Mouse (Mus musculus) midbrain, embryonic 11.5 days (tissue): ENCODE measurements around the gene Zc3h7b. TPM values are rescaled to one million over a fixed set of nuclear protein-coding genes. Genes with fewer than 3 reads are reported as not detected.
"Not testable (repeated sequence)": the region's sequence is repeated elsewhere in the genome, so short reads cannot be mapped to it uniquely, and the experiment has no call there.

Experiments used
- ATAC-seq: fragments of 200-750 bp; cut with Nextera tagmentation; 2 replicates; pipeline ENCODE4 v1.8.0; 2017; ENCODE audit warnings: moderate TSS enrichment, moderate library complexity; ENCODE audit not compliant: low FRiP score
- DNase-seq: peaks from one replicate; pipeline ENCODE4 v3.0.0; 2015; ENCODE audit warnings: low spot score; ENCODE audit errors: missing footprints
- H3K27ac ChIP-seq: fragments of 300-500 bp; sonication (generic); 2 replicates; pipeline ENCODE4 v1.5.1; 2014; ENCODE audit warnings: low read depth, low read length
- H3K27me3 ChIP-seq: fragments of 300-500 bp; sonication (generic); 2 replicates; pipeline ENCODE4 v1.6.1; 2014; ENCODE audit warnings: mild to moderate bottlenecking, low read length, moderate library complexity, mixed read lengths; ENCODE audit not compliant: control insufficient read depth, insufficient read depth
- H3K36me3 ChIP-seq: fragments of 300-500 bp; sonication (generic); 2 replicates; pipeline ENCODE4 v1.6.1; 2014; ENCODE audit warnings: mild to moderate bottlenecking, low read length, moderate library complexity, mixed read lengths; ENCODE audit not compliant: control insufficient read depth, insufficient read depth
- H3K4me1 ChIP-seq: fragments of 300-500 bp; sonication (generic); 2 replicates; pipeline ENCODE4 v1.6.1; 2014; ENCODE audit warnings: low read length; ENCODE audit not compliant: control insufficient read depth, insufficient read depth
- H3K4me2 ChIP-seq: fragments of 300-500 bp; sonication (generic); 2 replicates; pipeline ENCODE4 v1.6.1; 2014; ENCODE audit warnings: mild to moderate bottlenecking, moderate library complexity
- H3K4me3 ChIP-seq: fragments of 300-500 bp; sonication (generic); 2 replicates; pipeline ENCODE4 v1.5.1; 2014; ENCODE audit warnings: low read depth, low read length
- H3K9ac ChIP-seq: fragments of 300-500 bp; sonication (generic); 2 replicates; pipeline ENCODE4 v1.6.1; 2014; ENCODE audit warnings: low read length
- H3K9me3 ChIP-seq: fragments of 300-500 bp; sonication (generic); 2 replicates; pipeline ENCODE4 v1.6.1; 2016; ENCODE audit warnings: low read length; ENCODE audit not compliant: control insufficient read depth
- WGBS: fragments of 180-500 bp; shearing (Covaris S2); extraction: QIAGEN DNeasy Blood & Tissue Kit; methylation state at CpG from one replicate; pipeline ENCODE4 v1.1.7; 2014; 5-methylcytosine and 5-hydroxymethylcytosine counted together
- polyA plus RNA-seq: library from polyadenylated mRNA; unstranded; fragments of >200 nt; fragmentation: Nextera tagmentation; extraction: Ambion mirVana; gene quantifications from 2 replicates; pipeline ENCODE4 v1.2.1, GENCODE M21; 2014

The Zc3h7b gene
- polyA plus RNA-seq, 1 experiment from 2014 or later, result 34.3 TPM

GRCm38 (mm10) chr15:81729241-81729791, 15.5 kb upstream of the Zc3h7b start:
- under 1% methylated on average over 47 of the region's 49 CpGs for WGBS
- Histone ChIP-seq H3K36me3 (0 out of 2 replicates have a peak, but pooled peaks cover 2% of the 10 kb centered on the region), H3K9me3 (no peaks in the 10 kb centered on the region), H3K4me2 (peak overlapping the region; percentile 88), H3K4me1 (peaks cover 13% of the 10 kb centered on the region), H3K4me3 (peak overlapping the region; percentile 100), H3K27ac (peak overlapping the region; percentile 51), H3K9ac (peak overlapping the region; percentile 95), H3K27me3 (no peaks in the 10 kb centered on the region)
- DNase-seq, result no peak
- peak; percentile 40 for ATAC-seq

- 4% methylated on average over 41 of the region's 41 CpGs for WGBS
- Histone ChIP-seq H3K36me3 (0 out of 2 replicates have a peak, but pooled peaks cover 2% of the 10 kb centered on the region), H3K27ac (peak overlapping the region; percentile 51), H3K4me1 (peaks cover 13% of the 10 kb centered on the region), H3K4me3 (peak overlapping the region; percentile 100), H3K9me3 (no peaks in the 10 kb centered on the region), H3K27me3 (no peaks in the 10 kb centered on the region), H3K4me2 (peak overlapping the region; percentile 88), H3K9ac (peak overlapping the region; percentile 95)
- peak; percentile 98 for ATAC-seq
- DNase-seq, result peak; percentile 100
Observed at GRCm38 (mm10) chr15:81729792-81730635, 14.8 kb upstream of the Zc3h7b start.

GRCm38 (mm10) chr15:81735075-81735474, 9.8 kb upstream of the Zc3h7b start:
- Histone ChIP-seq H3K4me2 (no peak overlapping the region), H3K9ac (no peak overlapping the region), H3K27me3 (no peaks in the 10 kb centered on the region), H3K9me3 (no peaks in the 10 kb centered on the region), H3K27ac (no peak overlapping the region), H3K36me3 (no peaks in the 10 kb centered on the region), H3K4me1 (no peaks in the 10 kb centered on the region), H3K4me3 (no peak overlapping the region)
- no peak for DNase-seq
- no peak for ATAC-seq
- WGBS, result 59% methylated on average over 3 of the region's 3 CpGs

GRCm38 (mm10) chr15:81739296-81739695, 5.6 kb upstream of the Zc3h7b start:
- Histone ChIP-seq H3K4me1 (peaks cover 1% of the 10 kb centered on the region; the same call in 1 of the 2 replicates), H3K4me3 (no peak overlapping the region), H3K9me3 (no peaks in the 10 kb centered on the region), H3K27me3 (no peaks in the 10 kb centered on the region), H3K36me3 (no peaks in the 10 kb centered on the region), H3K9ac (no peak overlapping the region), H3K27ac (no peak overlapping the region), H3K4me2 (no peak overlapping the region)
- WGBS, result 85% methylated on average over 3 of the region's 3 CpGs
- no peak for ATAC-seq
- no peak for DNase-seq

GRCm38 (mm10) chr15:81739924-81740323, 4.9 kb upstream of the Zc3h7b start:
- no peak for ATAC-seq
- no peak overlapping the region for H3K9ac ChIP-seq
- WGBS, result 23% methylated on average over 2 of the region's 2 CpGs

GRCm38 (mm10) chr15:81742368-81742767, 2.5 kb upstream of the Zc3h7b start:
- ATAC-seq, H3K4me3 ChIP-seq: not testable (repeated sequence)

More at GRCm38 (mm10) chr15:81739924-81740323, 4.9 kb upstream of the Zc3h7b start:
- Histone ChIP-seq H3K36me3 (no peaks in the 10 kb centered on the region), H3K27me3 (no peaks in the 10 kb centered on the region), H3K4me1 (peaks cover 3% of the 10 kb centered on the region; the same call in 1 of the 2 replicates), H3K4me2 (no peak overlapping the region), H3K27ac (no peak overlapping the region), H3K9me3 (no peaks in the 10 kb centered on the region), H3K4me3 (no peak overlapping the region)
- no peak for DNase-seq

GRCm38 (mm10) chr15:81745601-81746114, 801 bp downstream of the Zc3h7b start:
- Histone ChIP-seq H3K27me3 (no peaks in the 10 kb centered on the region), H3K4me2 (peak overlapping the region; percentile 85), H3K4me1 (peaks cover 12% of the 10 kb centered on the region), H3K9me3 (no peaks in the 10 kb centered on the region), H3K36me3 (no peaks in the 10 kb centered on the region), H3K27ac (peak overlapping the region; percentile 88), H3K9ac (peak overlapping the region; percentile 99), H3K4me3 (peak overlapping the region; percentile 91)
- 1% methylated on average over 33 of the region's 33 CpGs for WGBS
- peak; percentile 98 for DNase-seq
- peak; percentile 91 for ATAC-seq

More at GRCm38 (mm10) chr15:81742368-81742767, 2.5 kb upstream of the Zc3h7b start:
- peaks cover 12% of the 10 kb centered on the region; the same call in 1 of the 2 replicates for H3K4me1 ChIP-seq
- H3K4me2 ChIP-seq, H3K9ac ChIP-seq, H3K36me3 ChIP-seq, H3K9me3 ChIP-seq, DNase-seq, H3K27ac ChIP-seq, H3K27me3 ChIP-seq: not testable (repeated sequence)
- WGBS, result 46% methylated on average over 2 of the region's 2 CpGs

- 57% methylated on average over 14 of the region's 14 CpGs for WGBS
- H3K4me2 ChIP-seq, result no peak overlapping the region
- no peak for DNase-seq
- H3K4me1 ChIP-seq, result peaks cover 8% of the 10 kb centered on the region
- no peak overlapping the region for H3K27ac ChIP-seq
- no peak for ATAC-seq
- no peaks in the 10 kb centered on the region for H3K9me3 ChIP-seq
- no peak overlapping the region for H3K4me3 ChIP-seq
- H3K27me3 ChIP-seq, result no peaks in the 10 kb centered on the region
- H3K36me3 ChIP-seq, result peaks cover 2% of the 10 kb centered on the region; the same call in 1 of the 2 replicates
- no peak overlapping the region for H3K9ac ChIP-seq
Observed at GRCm38 (mm10) chr15:81749742-81750141, 4.9 kb downstream of the Zc3h7b start.

- Histone ChIP-seq H3K4me3 (no peak overlapping the region), H3K4me1 (no peaks in the 10 kb centered on the region; the same call in 1 of the 2 replicates), H3K36me3 (peaks cover 6% of the 10 kb centered on the region; the same call in 1 of the 2 replicates), H3K27me3 (no peaks in the 10 kb centered on the region), H3K4me2 (no peak overlapping the region), H3K9ac (no peak overlapping the region), H3K9me3 (no peaks in the 10 kb centered on the region), H3K27ac (no peak overlapping the region)
- DNase-seq (no peak), ATAC-seq (no peak)
- 92% methylated on average over 9 of the region's 9 CpGs for WGBS
Observed at GRCm38 (mm10) chr15:81753669-81754068, 8.8 kb downstream of the Zc3h7b start.
